Mouse (Mus musculus) heart, postnatal 4 days (tissue): ENCODE results near the gene Mast3. TPM values are rescaled to one million over a fixed set of nuclear protein-coding genes. Genes with fewer than 3 reads are reported as not detected.

Experiments
- DNase-seq: peaks from one replicate; pipeline ENCODE4 v3.0.0; 2021
- microRNA-seq, 2 experiments: library from miRNA; unstranded; fragments of <30 nt; microRNA quantifications; one replicate each; pipeline ENCODE4 v1.2.0; 2021 to 2022
- total RNA-seq, 2 experiments: library from RNA; stranded (reverse); gene quantifications; 2 replicates each; pipeline ENCODE4 v1.2.3; 2021

Mast3 gene
- total RNA-seq, 2 experiments from 2014 or later: 8.4 to 8.9 TPM

GRCm38 (mm10) chr8:70743656-70744590 is 60.9 kb downstream of the Mast3 start:
- DNase-seq: peak; percentile 62

DNA sequence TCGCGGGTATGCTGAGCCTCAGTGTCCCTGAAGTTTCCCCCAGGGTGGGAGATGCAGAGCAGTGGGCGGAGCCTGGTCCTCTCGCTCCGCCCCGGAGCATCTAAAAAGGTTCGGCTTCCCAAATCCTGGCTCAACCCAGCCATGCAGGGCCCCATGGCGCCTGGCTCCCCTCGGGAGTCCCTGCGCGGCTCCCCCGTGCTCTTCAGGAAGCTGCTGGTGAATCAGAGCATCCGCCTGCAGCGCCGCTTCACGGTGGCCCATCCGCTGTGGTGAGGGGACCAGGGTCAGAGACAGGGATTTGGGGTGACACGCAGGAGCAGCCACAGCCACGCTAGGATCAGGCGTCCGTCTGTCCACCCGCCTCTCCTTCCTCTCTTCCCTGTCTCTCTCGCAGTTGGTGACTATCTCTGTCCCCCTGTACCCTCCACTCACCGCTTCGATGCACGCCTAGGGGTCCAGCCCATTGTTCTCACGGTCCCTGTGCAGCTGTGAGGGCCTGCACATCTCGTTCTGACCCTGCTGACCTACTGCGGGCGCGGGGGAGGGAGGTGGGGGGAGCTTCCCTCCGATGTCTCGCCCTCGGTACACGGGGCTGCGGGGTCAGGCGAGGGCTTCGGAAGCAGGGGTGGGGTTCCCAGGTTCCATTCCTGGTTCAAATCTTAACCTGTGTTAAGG is 61.7 kb downstream of the Mast3 start:
- peak; percentile 43 for DNase-seq

DNA sequence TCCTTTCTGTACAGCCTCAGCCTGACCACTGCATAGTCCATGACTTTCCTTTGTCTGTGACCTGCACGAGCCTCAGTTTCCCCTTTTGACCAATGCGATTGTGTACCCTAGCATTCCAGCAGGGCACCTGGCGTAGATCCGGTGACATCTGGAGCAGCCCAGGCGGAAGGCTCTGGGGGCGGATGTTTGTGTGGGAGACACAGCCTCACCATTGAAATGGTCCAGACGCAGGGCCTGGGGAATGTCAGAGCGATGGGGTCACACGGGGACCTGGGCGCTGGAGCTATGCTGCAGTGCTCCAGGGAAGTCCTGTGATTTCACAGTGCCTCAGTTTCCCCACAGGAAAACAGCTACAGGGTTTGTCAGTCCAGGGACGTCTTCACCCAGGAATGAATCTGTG is 62.7 kb downstream of the Mast3 start:
- peak; percentile 17 for DNase-seq

- DNase-seq: no peak
These were observed 63.2 kb downstream of the Mast3 start for GRCm38 (mm10) chr8:70741661-70742060.

GRCm38 (mm10) chr8:70738211-70738610 is 66.6 kb downstream of the Mast3 start:
- DNase-seq: no peak

DNA sequence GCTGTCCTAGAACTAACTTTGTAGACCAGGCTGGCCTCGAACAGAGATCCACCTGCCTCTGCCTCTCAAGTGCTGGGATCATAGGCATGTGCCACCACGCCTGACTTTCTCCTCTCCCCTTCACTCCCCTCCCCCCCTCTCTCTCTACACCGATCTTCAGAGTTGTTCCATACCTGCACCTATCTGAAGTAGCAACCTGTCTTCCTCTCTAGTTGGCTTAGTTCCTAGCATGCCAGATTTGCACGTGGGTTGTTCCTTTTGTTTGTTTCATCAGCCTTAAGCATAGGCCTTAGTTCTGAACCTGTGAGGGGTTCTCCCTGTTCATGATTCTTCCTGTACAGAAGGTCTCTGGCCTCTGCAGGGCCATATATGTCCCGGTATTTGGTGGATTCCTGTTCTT is 67.1 kb downstream of the Mast3 start:
- no peak for DNase-seq

DNA sequence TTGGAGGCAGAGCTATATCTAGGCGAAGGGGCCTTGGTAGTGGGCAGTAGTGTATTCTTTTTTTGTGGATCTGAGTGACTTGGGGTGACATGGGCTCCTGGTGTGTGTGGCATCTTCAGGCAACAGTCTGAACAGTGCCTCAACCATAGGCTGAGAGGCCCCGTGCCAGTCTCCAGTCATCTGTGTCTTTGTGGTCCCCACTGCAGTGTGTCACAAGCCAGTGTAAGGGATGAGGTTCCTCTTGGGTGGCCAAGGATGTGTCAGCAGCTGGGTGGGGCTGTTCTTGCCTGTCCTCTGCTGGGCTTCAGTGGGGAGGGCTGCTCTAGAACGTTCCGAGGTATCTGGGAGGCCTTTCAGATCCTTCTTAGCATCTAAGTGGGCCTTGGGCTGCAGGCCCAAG is 73.9 kb downstream of the Mast3 start:
- DNase-seq: no peak

- DNase-seq: no peak
These were observed 74.9 kb downstream of the Mast3 start for GRCm38 (mm10) chr8:70729808-70730475.

Small RNAs within 50 kb of the gene (microRNA-seq; reads per million reads assigned to microRNA genes)
- 0 to 0.61 reads per million in 2 experiments for gene Mir7240

Other genes starting within 250 kb of the Mast3 start
- 10 to 100 TPM; 38.9 to 41.6 TPM for gene Isyna1, start 210.7 kb downstream of the Mast3 start, total RNA-seq
- 10 to 100 TPM; 73.8 to 78.5 TPM for gene Ssbp4, start 196.2 kb downstream of the Mast3 start, total RNA-seq
- gene Lrrc25, start 188.9 kb downstream of the Mast3 start, total RNA-seq: 1 to 10 TPM; 1.1 to 1.5 TPM
- 1 to 10 TPM; 2.7 to 3.5 TPM for gene Gdf15, start 172.6 kb downstream of the Mast3 start, total RNA-seq
- gene Pgpep1, start 144.7 kb downstream of the Mast3 start, total RNA-seq: 10 to 100 TPM; 32.2 to 38.4 TPM
- gene Lsm4, start 131.8 kb downstream of the Mast3 start, total RNA-seq: 100 to 1,000 TPM; 107 to 120 TPM
- 100 to 1,000 TPM; 254 to 261 TPM for gene Jund, start 106.1 kb downstream of the Mast3 start, total RNA-seq
- gene Iqcn, start 101.6 kb downstream of the Mast3 start, total RNA-seq: under 1 TPM; 0.10 to 0.11 TPM
- gene Gm3336, start 86.5 kb downstream of the Mast3 start, total RNA-seq: not detected
- gene Pde4c, start 81.3 kb downstream of the Mast3 start, total RNA-seq: 1 to 10 TPM in 1 of 2 experiments, under 1 TPM in 1; 0.74 to 1.0 TPM
- 10 to 100 TPM; 27.3 to 28.7 TPM for gene Rab3a, start 50.4 kb downstream of the Mast3 start, total RNA-seq
- gene Mpv17l2, start 44.1 kb downstream of the Mast3 start, total RNA-seq: 10 to 100 TPM; 35.8 to 37.9 TPM
- gene Pik3r2, start 28.3 kb downstream of the Mast3 start, total RNA-seq: 10 to 100 TPM; 36.0 to 39.2 TPM
- under 1 TPM in 1 of 2 experiments, not detected in 1; 0.12 TPM for gene Il12rb1, start 3.4 kb upstream of the Mast3 start, total RNA-seq
- 1 to 10 TPM; 5.1 to 7.5 TPM for gene Arrdc2, start 34.7 kb upstream of the Mast3 start, total RNA-seq
- 1 to 10 TPM; 2.5 to 3.0 TPM for gene Kcnn1, start 58.2 kb upstream of the Mast3 start, total RNA-seq
- 10 to 100 TPM; 42.6 to 46.2 TPM for gene Ccdc124, start 68.9 kb upstream of the Mast3 start, total RNA-seq
- gene Slc5a5, start 87.7 kb upstream of the Mast3 start, total RNA-seq: under 1 TPM in 1 of 2 experiments, not detected in 1; 0.11 TPM
- gene Rpl18a, start 92.4 kb upstream of the Mast3 start, total RNA-seq: 1,000 to 10,000 TPM; 1,266 to 1,294 TPM
- gene Map1s, start 100.9 kb upstream of the Mast3 start, total RNA-seq: 10 to 100 TPM; 35.2 to 36.0 TPM